Mouse (Mus musculus) kidney, adult 10 weeks (tissue): ENCODE measurements around the gene Mlip. TPM values are rescaled to one million over a fixed set of nuclear protein-coding genes. Genes with fewer than 3 reads are reported as not detected.

Experiments
- polyA plus RNA-seq: library from polyadenylated mRNA; stranded (reverse); fragments of 350-450 nt; fragmentation: Illumina TruSeq; extraction: RNeasy Lipid Tissue Mini Kit (QIAGEN cat#74804); gene quantifications from one replicate; pipeline ENCODE4 v1.2.3, GENCODE M21; 2014; ENCODE audit warnings: low read depth, low replicate concordance

Gene Mlip
- 0.24 TPM for polyA plus RNA-seq

GRCm38 (mm10) chr9:77352432-77353175 lies at the start of gene Mlip:
Gene Mlip, minus strand, starts transcription at chr9:77352969.

Other genes with a start within 250 kb of the Mlip start
- gene Lrrc1, start 191.9 kb upstream of the Mlip start, polyA plus RNA-seq = 36.2 TPM